Mouse (Mus musculus): ENCODE data around the gene Eif2ak1. TPM values are rescaled to one million over a fixed set of nuclear protein-coding genes. Genes with fewer than 3 reads are reported as not detected.
A peak's percentile ranks its signal among the peaks of the same experiment; 100 is the strongest.

Gene Eif2ak1
- total and polyA plus RNA-seq, 2 experiments from 2014 or later = 28.0 to 36.8 TPM

GRCm38 (mm10) chr5:143897635-143898330 lies 80.2 kb downstream of the Eif2ak1 start, which contains the start of gene Ankrd61:
Ankrd61 (minus strand) TSS chr5:143897685.
- Histone ChIP-seq H3K27ac (ENCODE audit: low read depth, low read length) (no peak within 1 kb of the TSS), H3K27me3 (ENCODE audit: insufficient read depth, low read length) (no peaks in the 10 kb centered on the region), H3K4me1 (ENCODE audit: insufficient read depth) (no peaks in the 10 kb centered on the region), H3K9ac (no peak within 1 kb of the TSS), H3K36me3 (ENCODE audit: insufficient read depth) (peaks cover 70% of the 10 kb centered on the region), H3K4me2 (ENCODE audit: low read depth) (no peak within 1 kb of the TSS), H3K9me3 (ENCODE audit: low read length) (no peaks in the 10 kb centered on the region), H3K4me3 (ENCODE audit: low read depth, low read length) (no peak within 1 kb of the TSS)
- no peak for DNase-seq
- TF ChIP-seq CTCF (IDR thresholded peaks at IDR 0.05; ENCODE audit: low read depth) = no peak
- no peak for ATAC-seq
- 88% methylated on average over 14 of the region's 14 CpGs for WGBS

- Histone ChIP-seq H3K27ac (ENCODE audit: low read depth, low read length) (no peak overlapping the region), H3K4me2 (ENCODE audit: low read depth) (no peak overlapping the region), H3K9ac (no peak overlapping the region), H3K4me3 (ENCODE audit: low read depth, low read length) (no peak overlapping the region), H3K36me3 (ENCODE audit: insufficient read depth) (peaks cover 77% of the 10 kb centered on the region), H3K27me3 (ENCODE audit: insufficient read depth, low read length) (no peaks in the 10 kb centered on the region), H3K9me3 (ENCODE audit: low read length) (no peaks in the 10 kb centered on the region), H3K4me1 (ENCODE audit: insufficient read depth) (no peaks in the 10 kb centered on the region)
- ATAC-seq (no peak), DNase-seq (no peak)
- no peak for TF ChIP-seq CTCF (IDR thresholded peaks at IDR 0.05; ENCODE audit: low read depth)
- WGBS = 74% methylated on average over 3 of the region's 3 CpGs
These were observed 84.5 kb downstream of the Eif2ak1 start for GRCm38 (mm10) chr5:143902111-143902510.

- Histone ChIP-seq H3K4me1 (ENCODE audit: insufficient read depth) (peaks cover 7% of the 10 kb centered on the region), H3K4me3 (ENCODE audit: low read depth, low read length) (no peak overlapping the region), H3K9me3 (ENCODE audit: low read length) (no peaks in the 10 kb centered on the region), H3K9ac (no peak overlapping the region), H3K36me3 (ENCODE audit: insufficient read depth) (peaks cover 60% of the 10 kb centered on the region), H3K27ac (ENCODE audit: low read depth, low read length) (no peak overlapping the region), H3K27me3 (ENCODE audit: insufficient read depth, low read length) (no peaks in the 10 kb centered on the region), H3K4me2 (ENCODE audit: low read depth) (no peak overlapping the region)
- ATAC-seq (no peak), DNase-seq (no peak)
- TF ChIP-seq CTCF (IDR thresholded peaks at IDR 0.05; ENCODE audit: low read depth) = no peak
- WGBS = 96% methylated on average over 4 of the region's 4 CpGs
These were observed 86.2 kb downstream of the Eif2ak1 start for GRCm38 (mm10) chr5:143903813-143904212.

GRCm38 (mm10) chr5:143906429-143906828 lies 88.8 kb downstream of the Eif2ak1 start:
- no peak overlapping the region for H3K9ac ChIP-seq
- TF ChIP-seq CTCF (IDR thresholded peaks at IDR 0.05; ENCODE audit: low read depth) = no peak
- H3K27ac ChIP-seq (ENCODE audit: low read depth, low read length) = no peak overlapping the region
- H3K4me2 ChIP-seq (ENCODE audit: low read depth) = no peak overlapping the region
- ATAC-seq (no peak), DNase-seq (no peak)
- WGBS = 86% methylated on average over 8 of the region's 8 CpGs
- no peak overlapping the region for H3K4me3 ChIP-seq (ENCODE audit: low read depth, low read length)
- H3K4me1 ChIP-seq (ENCODE audit: insufficient read depth) = peaks cover 17% of the 10 kb centered on the region
- H3K36me3 ChIP-seq (ENCODE audit: insufficient read depth) = peaks cover 43% of the 10 kb centered on the region
- H3K27me3 ChIP-seq (ENCODE audit: insufficient read depth, low read length) = no peaks in the 10 kb centered on the region
- no peaks in the 10 kb centered on the region for H3K9me3 ChIP-seq (ENCODE audit: low read length)

GRCm38 (mm10) chr5:143908926-143909325 lies 91.3 kb downstream of the Eif2ak1 start:
- Histone ChIP-seq H3K4me3 (ENCODE audit: low read depth, low read length) (peak overlapping the region; percentile 45), H3K4me2 (ENCODE audit: low read depth) (peak overlapping the region; percentile 57), H3K4me1 (ENCODE audit: insufficient read depth) (peaks cover 17% of the 10 kb centered on the region), H3K9me3 (ENCODE audit: low read length) (no peaks in the 10 kb centered on the region), H3K27ac (ENCODE audit: low read depth, low read length) (peak overlapping the region; percentile 82), H3K36me3 (ENCODE audit: insufficient read depth) (peaks cover 18% of the 10 kb centered on the region), H3K9ac (peak overlapping the region; percentile 57), H3K27me3 (ENCODE audit: insufficient read depth, low read length) (no peaks in the 10 kb centered on the region)
- 4% methylated on average over 9 of the region's 9 CpGs for WGBS
- ATAC-seq (no peak), DNase-seq (no peak)
- no peak for TF ChIP-seq CTCF (IDR thresholded peaks at IDR 0.05; ENCODE audit: low read depth)

- no peaks in the 10 kb centered on the region for H3K9me3 ChIP-seq (ENCODE audit: low read length)
- H3K36me3 ChIP-seq (ENCODE audit: insufficient read depth) = peaks cover 15% of the 10 kb centered on the region
- no peak for TF ChIP-seq CTCF (IDR thresholded peaks at IDR 0.05; ENCODE audit: low read depth)
- H3K9ac ChIP-seq = peak within 1 kb of the TSS; percentile 57
- H3K4me3 ChIP-seq (ENCODE audit: low read depth, low read length) = peak within 1 kb of the TSS; percentile 45
- H3K27ac ChIP-seq (ENCODE audit: low read depth, low read length) = peak within 1 kb of the TSS; percentile 82
- WGBS = 3% methylated on average over 70 of the region's 70 CpGs
- H3K4me2 ChIP-seq (ENCODE audit: low read depth) = peak within 1 kb of the TSS; percentile 57
- peak; percentile 99 for DNase-seq
- no peaks in the 10 kb centered on the region for H3K27me3 ChIP-seq (ENCODE audit: insufficient read depth, low read length)
- peak; percentile 99 for ATAC-seq
- peaks cover 17% of the 10 kb centered on the region for H3K4me1 ChIP-seq (ENCODE audit: insufficient read depth)
These were observed 92.1 kb downstream of the Eif2ak1 start, which contains the start of the genes Aimp2 and Pms2 for GRCm38 (mm10) chr5:143909417-143910400. Aimp2 (minus strand) TSS chr5:143909847. Pms2 (plus strand) TSS chr5:143909964.

Data from forebrain, postnatal 0 days (tissue).